Mouse (Mus musculus) splenic B cell, adult 2 months (primary cell): ENCODE results near the gene Ccnd1.
A peak's percentile ranks its signal among the peaks of the same experiment; 100 is the strongest.

Source experiments
- DNase-seq: peaks from one replicate; pipeline ENCODE4 v3.0.0-alpha.2; 2011; ENCODE audit warnings: low read depth, low spot score
- H3K27me3 ChIP-seq: 2 replicates; pipeline ENCODE4 v1.6.1; 2012; ENCODE audit warnings: mild to moderate bottlenecking, low read length, moderate library complexity, mixed read lengths; ENCODE audit not compliant: control insufficient read depth, poor library complexity, insufficient read depth, severe bottlenecking
- H3K36me3 ChIP-seq: 2 replicates; pipeline ENCODE4 v1.6.1; 2012; ENCODE audit warnings: mild to moderate bottlenecking, low read length, moderate library complexity, mixed read lengths; ENCODE audit not compliant: control insufficient read depth, poor library complexity, insufficient read depth, severe bottlenecking

Ccnd1 gene

DNA sequence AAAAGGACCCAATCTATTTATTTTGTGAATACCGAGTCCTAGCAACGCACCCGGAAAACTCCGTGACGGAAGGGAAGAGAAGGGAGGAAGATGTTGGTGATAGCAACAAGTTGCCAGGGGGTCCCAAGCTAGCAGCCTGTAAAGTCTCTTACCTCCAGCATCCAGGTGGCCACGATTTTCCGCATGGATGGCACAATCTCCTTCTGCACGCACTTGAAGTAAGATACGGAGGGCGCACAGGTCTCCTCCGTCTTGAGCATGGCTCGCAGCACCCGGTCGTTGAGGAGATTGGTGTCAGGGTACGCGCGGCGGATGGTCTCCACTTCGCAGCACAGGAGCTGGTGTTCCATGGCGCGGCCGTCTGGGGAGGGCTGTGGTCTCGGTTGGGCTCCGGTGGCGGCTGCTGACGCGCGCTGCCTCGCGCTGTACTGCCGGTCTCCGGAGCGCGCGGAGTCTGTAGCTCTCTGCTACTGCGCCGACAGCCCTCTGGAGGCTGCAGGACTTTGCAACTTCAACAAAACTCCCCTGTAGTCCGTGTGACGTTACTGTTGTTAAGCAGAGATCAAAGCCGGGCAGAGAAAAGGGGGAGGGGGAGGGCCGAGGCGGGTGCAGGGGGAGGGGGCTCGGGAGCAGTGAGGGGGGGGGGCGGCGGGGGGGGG, at the start of gene Ccnd1:
Gene Ccnd1 (minus strand): TSS at position 582 of the 659 bp plus-strand sequence.
- Histone ChIP-seq H3K27me3 (peaks cover 2% of the 10 kb centered on the region), H3K36me3 (no peaks in the 10 kb centered on the region)
- DNase-seq: peak; percentile 71

DNA sequence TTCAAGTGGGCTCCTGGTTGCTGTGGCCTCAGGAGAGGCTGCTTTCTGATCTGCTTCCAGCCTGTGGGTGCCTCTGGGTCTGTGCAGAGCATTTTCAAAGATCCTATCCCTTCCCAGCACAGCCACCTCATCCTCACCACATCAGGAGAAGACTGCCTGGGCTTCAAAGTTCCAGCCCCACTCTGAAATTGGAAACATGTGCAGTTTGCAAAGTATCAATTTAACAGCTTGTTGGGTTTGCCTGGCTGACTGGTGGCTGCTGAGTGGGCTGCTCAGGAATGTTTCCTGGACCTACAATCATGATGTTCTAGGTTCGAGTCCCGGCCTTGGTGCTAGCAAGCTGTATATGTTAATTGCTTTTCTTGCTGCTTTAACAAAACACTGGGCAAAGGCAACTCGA, 49.1 kb upstream of the Ccnd1 start:
- H3K27me3 ChIP-seq: no peaks in the 10 kb centered on the region
- no peak for DNase-seq
- no peaks in the 10 kb centered on the region for H3K36me3 ChIP-seq

DNA sequence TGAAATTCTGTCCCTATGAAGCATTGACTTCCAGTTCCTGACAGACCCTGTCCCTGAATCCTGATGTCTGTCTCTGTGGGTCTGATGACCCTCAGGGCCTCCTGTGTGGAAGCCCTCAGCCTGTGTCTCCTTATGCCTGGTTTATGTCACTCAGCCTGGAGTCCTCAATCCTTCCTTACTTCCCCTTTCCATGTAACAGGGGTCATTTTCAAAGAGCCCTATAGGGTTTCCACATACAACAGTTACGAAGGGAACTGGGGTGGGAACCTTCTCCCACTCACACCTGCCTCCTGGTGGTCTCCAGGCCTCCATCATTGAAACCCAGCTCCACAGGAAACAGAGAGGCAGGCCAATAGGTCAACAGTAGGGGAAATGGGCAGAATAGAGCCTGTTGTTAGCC, 45.4 kb upstream of the Ccnd1 start:
- no peaks in the 10 kb centered on the region for H3K36me3 ChIP-seq
- no peaks in the 10 kb centered on the region for H3K27me3 ChIP-seq
- DNase-seq: no peak

DNA sequence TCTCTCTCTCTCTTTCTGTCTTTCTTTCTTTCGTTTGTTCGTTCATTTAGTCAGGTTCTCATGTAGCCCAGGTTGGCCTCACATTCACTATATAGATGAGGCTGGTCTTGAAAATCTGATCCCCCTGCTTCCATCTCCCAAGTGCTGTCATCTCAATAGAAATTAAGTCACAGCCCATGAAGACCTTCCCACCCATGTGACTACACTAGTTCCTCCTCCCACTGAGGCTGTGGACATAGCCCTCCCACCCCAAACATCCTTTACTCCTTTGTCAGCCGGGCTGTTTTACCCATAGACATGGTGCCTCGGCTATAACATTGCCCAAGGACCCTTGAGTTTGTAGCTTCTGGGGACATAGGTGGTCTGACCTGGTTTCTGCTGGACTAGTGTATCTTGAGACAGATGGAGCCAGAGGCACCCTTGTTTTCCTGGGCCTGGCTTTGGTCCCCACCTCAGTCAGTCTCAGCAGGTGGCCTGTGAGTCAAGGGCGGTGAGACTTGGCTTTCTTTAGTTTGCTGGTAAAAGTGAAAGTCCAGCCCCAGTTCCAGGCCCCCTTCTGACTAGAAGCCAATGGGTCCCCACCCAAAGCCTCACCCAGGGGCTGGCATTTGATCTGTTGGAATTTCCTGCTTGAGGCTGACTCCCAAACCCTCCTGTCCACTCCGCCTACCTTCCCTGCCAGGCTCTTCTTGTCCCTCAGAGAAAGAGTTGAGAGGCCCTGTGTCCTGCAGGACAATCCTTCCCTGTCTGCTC, 42.8 kb upstream of the Ccnd1 start:
- Histone ChIP-seq H3K27me3 (no peaks in the 10 kb centered on the region), H3K36me3 (no peaks in the 10 kb centered on the region)
- DNase-seq: no peak

DNA sequence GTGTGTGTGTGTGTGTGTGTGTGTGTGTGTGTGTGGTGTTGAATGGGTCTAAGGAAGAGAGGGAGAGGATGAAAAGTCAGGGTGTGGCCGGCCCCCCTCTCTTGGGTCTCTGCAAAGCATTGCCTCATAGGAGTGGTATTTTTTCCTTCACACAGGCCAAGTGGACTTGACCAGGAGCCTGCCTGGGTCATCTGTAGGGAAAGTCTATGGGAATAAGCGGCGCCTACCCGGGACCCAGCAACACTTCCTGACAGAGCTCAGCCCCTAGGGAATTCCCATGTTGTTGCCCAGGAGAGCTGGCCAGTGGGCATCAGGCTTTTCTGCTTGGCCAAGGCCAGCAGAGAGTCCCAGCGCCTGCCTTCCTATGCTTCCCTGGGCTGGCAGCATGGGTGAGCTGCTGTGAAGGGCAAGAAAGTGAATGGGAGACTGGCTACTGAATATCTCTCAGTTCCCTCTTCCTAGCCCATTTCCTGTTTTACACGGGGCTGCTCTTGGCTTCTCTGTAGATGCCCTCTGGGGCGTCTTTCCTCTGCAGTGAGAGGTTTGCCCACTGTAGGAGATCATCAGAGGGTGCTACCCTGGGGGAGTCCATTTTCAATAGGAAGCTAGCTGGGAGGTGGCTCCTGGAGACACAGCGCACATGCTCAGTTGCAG, 41.8 kb upstream of the Ccnd1 start:
- no peaks in the 10 kb centered on the region for H3K36me3 ChIP-seq
- H3K27me3 ChIP-seq: no peaks in the 10 kb centered on the region
- peak; percentile 11 for DNase-seq

DNA sequence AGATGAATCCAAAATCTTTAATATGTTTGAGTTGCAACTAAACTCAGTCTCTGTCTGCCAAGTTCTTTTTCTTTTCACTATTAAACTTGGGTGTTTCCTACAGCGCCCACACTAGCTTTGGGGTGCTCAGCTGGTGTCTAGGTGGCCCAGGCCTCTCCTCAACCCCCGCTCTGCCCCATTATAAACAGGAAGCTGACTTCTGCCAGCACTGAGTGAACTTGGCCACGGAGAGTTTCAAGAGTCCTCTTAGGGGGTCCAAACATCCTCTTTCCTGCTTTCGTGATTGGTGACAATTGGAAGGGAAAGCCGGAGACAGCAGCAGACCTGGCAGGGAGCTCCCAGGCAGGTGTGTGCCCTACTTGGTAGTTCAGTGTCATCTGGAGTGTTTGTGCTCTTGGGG, 40.1 kb upstream of the Ccnd1 start:
- H3K27me3 ChIP-seq: no peaks in the 10 kb centered on the region
- no peaks in the 10 kb centered on the region for H3K36me3 ChIP-seq
- DNase-seq: no peak

DNA sequence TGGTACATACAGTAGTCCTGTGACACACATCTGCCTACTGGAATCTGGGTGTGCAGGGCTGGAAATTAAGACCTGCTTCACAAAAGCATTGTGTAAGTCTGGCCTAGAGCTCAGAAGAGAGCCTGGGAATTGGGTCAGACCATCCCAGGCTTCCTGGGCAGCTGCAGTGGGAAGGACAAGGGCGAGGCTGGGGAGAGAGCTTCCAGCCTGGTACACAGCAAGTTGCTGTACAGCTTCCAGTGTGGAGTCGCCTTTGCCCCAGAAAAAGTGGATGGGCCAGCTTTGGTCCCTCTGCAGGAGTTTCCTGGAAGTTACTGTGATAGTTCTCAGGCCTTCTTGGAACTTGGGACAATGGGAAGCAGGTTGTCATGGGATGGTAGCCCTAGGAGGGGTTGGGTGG, 37.4 kb upstream of the Ccnd1 start:
- Histone ChIP-seq H3K27me3 (no peaks in the 10 kb centered on the region), H3K36me3 (no peaks in the 10 kb centered on the region)
- no peak for DNase-seq

DNA sequence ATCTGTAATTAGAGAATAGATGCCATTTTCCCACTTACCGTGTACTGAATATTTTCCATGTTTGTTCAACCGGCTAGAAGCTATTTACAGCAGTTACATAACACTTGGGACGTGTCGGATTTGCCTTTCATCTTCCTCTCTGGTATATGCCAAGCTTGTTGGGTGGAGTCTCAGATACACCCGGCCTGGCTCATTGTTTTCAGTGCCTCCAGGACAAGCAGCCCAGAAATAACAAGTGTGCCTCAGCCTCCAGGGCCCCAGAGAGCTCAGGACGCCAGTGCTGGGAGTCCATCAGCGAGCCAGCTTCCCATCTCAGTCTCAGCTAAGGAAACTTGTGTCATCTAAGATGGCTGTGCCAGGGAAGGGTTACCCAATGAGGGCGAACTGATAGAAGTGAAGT, 33.7 kb upstream of the Ccnd1 start:
- DNase-seq: no peak
- Histone ChIP-seq H3K36me3 (no peaks in the 10 kb centered on the region), H3K27me3 (no peaks in the 10 kb centered on the region)

DNA sequence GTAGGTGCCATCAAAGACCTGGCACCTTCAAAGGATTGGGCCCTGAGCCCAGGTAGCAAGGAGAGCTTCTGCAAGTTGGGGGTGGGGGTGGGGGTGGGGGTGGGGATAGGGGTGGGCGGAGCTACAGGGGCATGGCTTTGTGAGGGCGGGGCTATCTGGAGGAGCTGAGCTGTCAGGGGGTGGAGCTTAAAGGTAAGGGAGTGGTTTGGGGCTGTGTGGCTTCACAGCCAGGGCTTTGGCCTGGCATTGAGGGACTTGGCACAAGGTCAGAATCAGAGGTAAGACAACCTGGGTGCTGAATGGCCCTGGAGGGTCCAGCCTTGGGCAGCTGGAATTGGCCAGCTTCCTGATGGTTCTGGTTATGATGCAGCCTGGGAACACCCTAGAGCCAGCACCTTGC, 32.0 kb upstream of the Ccnd1 start:
- Histone ChIP-seq H3K27me3 (no peaks in the 10 kb centered on the region), H3K36me3 (no peaks in the 10 kb centered on the region)
- no peak for DNase-seq

DNA sequence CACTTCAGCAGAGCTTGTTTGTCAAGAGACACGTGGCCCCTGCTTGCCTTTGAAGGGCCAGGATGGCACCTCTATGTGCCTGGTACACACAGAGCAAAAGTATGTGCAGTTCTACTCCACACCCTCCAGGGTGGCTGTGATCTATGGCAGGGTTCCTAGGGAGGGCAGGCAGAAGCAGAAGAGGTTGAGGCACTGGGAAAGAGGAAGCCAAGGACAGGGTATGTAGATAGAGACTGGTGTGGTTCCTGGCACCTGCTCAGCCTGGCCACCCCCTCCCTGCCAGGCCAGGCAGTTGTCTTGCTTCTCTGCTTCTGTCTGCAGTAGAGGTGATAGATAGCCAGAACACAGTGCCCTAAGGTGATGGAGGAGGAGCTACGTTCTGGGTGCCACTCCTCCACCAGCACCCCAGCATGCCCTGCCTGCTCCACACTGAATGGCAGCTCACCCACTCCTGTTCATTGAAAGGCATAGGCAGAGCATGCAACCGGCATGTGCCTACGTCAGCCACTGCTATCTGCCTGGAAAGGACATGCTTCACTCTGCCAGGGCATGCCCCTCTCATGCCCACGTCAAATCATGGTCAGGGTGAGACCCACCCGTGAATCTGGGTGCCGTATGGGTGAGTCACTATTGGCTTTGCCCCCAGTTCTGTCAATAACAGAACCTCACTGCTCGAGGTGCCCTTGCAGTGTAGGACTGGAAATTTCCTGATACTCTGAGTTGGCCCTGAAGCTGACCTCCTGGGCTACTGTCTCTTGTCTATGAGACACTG, 31.5 kb upstream of the Ccnd1 start:
- no peaks in the 10 kb centered on the region for H3K27me3 ChIP-seq
- peak; percentile 2 for DNase-seq
- H3K36me3 ChIP-seq: no peaks in the 10 kb centered on the region

DNA sequence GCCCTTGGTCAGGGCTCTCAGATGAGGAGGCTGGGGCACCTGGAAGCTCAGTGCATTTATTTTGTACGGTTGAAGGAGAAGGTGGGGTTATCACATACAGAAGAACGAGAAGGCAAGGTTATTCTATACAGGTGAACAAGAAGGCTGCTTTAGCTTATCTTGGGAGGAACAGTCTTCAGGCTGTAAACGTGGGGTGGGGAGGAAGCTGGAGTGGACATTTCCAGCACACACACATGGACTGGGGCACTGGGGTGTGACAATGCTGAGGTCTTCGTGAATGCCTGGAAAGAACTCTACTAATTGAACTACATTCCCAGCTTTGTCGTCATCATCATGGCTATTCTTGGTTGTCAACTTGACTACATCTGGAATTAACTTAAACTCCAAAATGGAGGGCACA, 26.2 kb upstream of the Ccnd1 start:
- Histone ChIP-seq H3K27me3 (no peaks in the 10 kb centered on the region), H3K36me3 (no peaks in the 10 kb centered on the region)
- DNase-seq: no peak

DNA sequence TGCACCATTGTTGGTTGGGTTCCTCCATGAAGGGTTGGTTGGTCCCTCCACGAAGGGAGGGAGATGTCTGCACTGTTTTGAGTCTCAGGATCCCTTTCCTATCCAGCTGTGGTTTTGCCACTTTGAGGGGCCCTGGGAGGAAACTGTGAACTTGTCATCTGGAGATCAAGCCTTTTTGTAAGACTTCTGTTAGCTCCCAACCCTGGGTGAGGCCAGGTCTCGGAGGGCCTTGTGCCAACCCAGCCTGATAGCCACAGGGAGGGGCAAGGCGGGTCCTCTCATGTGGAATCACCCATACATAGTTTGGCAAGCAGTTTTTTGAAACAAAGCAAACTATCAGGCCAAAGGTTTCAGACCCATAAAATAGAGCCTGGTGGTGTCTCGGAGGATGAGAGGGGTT, 24.6 kb upstream of the Ccnd1 start:
- no peaks in the 10 kb centered on the region for H3K36me3 ChIP-seq
- no peak for DNase-seq

DNA sequence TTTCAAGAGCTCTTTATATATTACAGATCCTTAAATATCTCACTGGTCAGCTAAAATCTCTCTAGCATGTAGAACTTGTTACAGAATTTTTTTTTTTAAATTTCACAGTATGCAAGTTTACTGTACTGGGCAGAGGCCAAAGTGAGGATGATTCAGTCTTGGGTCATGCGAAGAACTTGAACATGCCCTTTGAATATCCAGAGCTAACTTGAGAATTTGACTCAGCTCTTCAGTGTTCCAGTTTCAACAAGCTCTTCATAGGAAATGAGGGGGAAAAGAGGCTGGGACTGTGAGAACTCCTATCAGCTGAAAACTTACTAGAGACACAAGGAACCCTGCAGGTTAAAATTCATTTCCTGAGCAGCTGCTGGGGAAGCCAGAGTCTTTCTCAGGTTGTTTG, 24.2 kb upstream of the Ccnd1 start:
- H3K36me3 ChIP-seq: no peaks in the 10 kb centered on the region
- no peak for DNase-seq
- no peaks in the 10 kb centered on the region for H3K27me3 ChIP-seq

More for the DNA sequence above, 24.6 kb upstream of the Ccnd1 start:
- no peaks in the 10 kb centered on the region for H3K27me3 ChIP-seq

DNA sequence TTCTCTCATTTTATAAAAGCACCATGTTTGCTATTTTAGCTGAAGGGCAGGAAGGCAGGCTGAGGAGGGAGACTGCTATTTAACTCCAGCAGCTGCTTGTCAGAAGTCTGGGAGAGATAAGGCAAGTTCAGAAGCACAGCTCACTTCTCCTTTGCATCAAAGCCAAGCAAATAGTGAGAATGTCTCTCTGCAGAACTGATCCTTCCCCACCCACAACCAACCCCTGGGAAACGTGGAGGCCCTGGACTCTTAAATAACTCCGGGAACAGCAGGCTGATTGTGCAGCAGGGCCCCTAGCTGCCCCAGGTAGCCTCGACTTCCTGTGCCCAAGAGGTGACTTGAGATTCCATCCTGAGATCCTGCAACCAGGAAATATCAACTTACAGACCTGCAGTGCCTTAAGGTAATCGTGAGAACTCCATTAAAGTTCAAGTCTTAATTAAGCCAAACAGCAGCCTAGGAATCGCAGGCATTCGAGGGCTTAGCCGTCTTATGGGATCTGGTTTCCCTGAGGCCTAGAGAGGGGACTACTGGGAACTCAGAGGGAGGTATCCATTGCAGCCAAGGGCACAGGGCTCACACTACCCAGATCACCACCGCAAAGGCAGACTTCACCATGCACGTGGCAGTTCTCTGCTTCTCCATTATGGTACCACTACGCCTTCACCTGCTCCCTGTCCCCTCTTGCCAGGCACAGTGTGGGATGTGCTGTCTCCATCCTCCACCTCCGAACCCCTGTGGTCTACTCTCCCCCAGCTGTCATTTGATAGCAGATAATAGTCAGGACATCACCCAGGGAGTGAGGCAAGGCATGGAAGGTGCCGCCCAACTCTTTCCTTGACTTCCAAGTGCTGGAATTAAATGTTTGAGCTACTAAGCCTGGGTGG, 19.0 kb upstream of the Ccnd1 start:
- Histone ChIP-seq H3K36me3 (no peaks in the 10 kb centered on the region), H3K27me3 (no peaks in the 10 kb centered on the region)
- DNase-seq: no peak
